Mouse (Mus musculus) myocyte (in vitro differentiated cells): ENCODE measurements around the gene Ube2f. TPM values are rescaled to one million over a fixed set of nuclear protein-coding genes. Genes with fewer than 3 reads are reported as not detected.

Source experiments
- H3K27me3 ChIP-seq: one replicate; pipeline ENCODE4 v1.6.1; 2011; ENCODE audit not compliant: control insufficient read depth, insufficient read depth, insufficient read length
- H3K36me3 ChIP-seq: one replicate; pipeline ENCODE4 v1.6.1; 2011; ENCODE audit not compliant: control insufficient read depth, insufficient read depth
- H3K4me2 ChIP-seq: one replicate; pipeline ENCODE4 v1.6.1; 2011; ENCODE audit warnings: low read depth, control low read depth
- H3K4me3 ChIP-seq: one replicate; pipeline ENCODE4 v1.5.1; 2011; ENCODE audit warnings: mild to moderate bottlenecking, control low read depth, moderate library complexity
- H3K79me2 ChIP-seq: one replicate; pipeline ENCODE4 v1.6.1; 2011; ENCODE audit not compliant: control insufficient read depth, insufficient read depth
- H3ac ChIP-seq: one replicate; pipeline ENCODE4 v1.6.1; 2011; ENCODE audit not compliant: control insufficient read depth, insufficient read length
- CEBPB ChIP-seq: IDR thresholded peaks from 2 replicates; pipeline ENCODE4 v1.6.1; 2011; ENCODE audit warnings: mild to moderate bottlenecking, moderate library complexity; ENCODE audit not compliant: poor library complexity, insufficient read depth, severe bottlenecking
- E2F4 ChIP-seq: IDR thresholded peaks from one replicate; pipeline ENCODE4 v1.6.1; 2011; ENCODE audit warnings: mild to moderate bottlenecking, control low read depth, moderate library complexity; ENCODE audit not compliant: insufficient read depth
- MAX ChIP-seq: IDR thresholded peaks from one replicate; pipeline ENCODE4 v1.6.1; 2011; ENCODE audit warnings: low read depth, mild to moderate bottlenecking, control low read depth
- MYOD1 ChIP-seq, 3 experiments: IDR thresholded peaks; one replicate each; pipeline ENCODE4 v1.6.1; 2011; ENCODE audit warnings: control low read depth in 2 of 3, low read depth in 2 of 3, mild to moderate bottlenecking in 2 of 3, moderate library complexity in 1 of 3; ENCODE audit not compliant: insufficient read length in 2 of 3, control insufficient read depth in 1 of 3
- MYOG ChIP-seq, 3 experiments: IDR thresholded peaks; one replicate each; pipeline ENCODE4 v1.6.1; 2011; ENCODE audit warnings: control low read depth in 2 of 3, low read depth in 2 of 3, mild to moderate bottlenecking in 2 of 3; ENCODE audit not compliant: insufficient read length in 2 of 3, control insufficient read depth in 1 of 3, insufficient read depth in 1 of 3
- POLR2A ChIP-seq: IDR thresholded peaks from one replicate; pipeline ENCODE4 v1.6.1; 2011; ENCODE audit warnings: low read depth, mild to moderate bottlenecking, control low read depth, moderate library complexity; ENCODE audit not compliant: insufficient read length
- POLR2AphosphoS2 ChIP-seq: IDR thresholded peaks from one replicate; pipeline ENCODE4 v1.6.1; 2011; ENCODE audit warnings: low read depth, control low read depth; ENCODE audit not compliant: insufficient read length
- REST ChIP-seq: IDR thresholded peaks from one replicate; pipeline ENCODE4 v1.6.1; 2011; ENCODE audit warnings: mild to moderate bottlenecking, control low read depth, moderate library complexity; ENCODE audit not compliant: insufficient read depth, insufficient read length
- SRF ChIP-seq: IDR thresholded peaks from one replicate; pipeline ENCODE4 v1.6.1; 2011; ENCODE audit warnings: low read depth; ENCODE audit not compliant: control insufficient read depth, insufficient read length
- TCF12 ChIP-seq: IDR thresholded peaks from one replicate; pipeline ENCODE4 v1.6.1; 2011; ENCODE audit warnings: mild to moderate bottlenecking, control low read depth; ENCODE audit not compliant: poor library complexity, insufficient read depth, severe bottlenecking
- TCF3 ChIP-seq: IDR thresholded peaks from one replicate; pipeline ENCODE4 v1.6.1; 2011; ENCODE audit warnings: low read depth, control low read depth; ENCODE audit not compliant: insufficient read length
- USF1 ChIP-seq: IDR thresholded peaks from one replicate; pipeline ENCODE4 v1.6.1; 2011; ENCODE audit warnings: low read depth, mild to moderate bottlenecking, control low read depth, moderate library complexity
- polyA plus RNA-seq: library from polyadenylated mRNA; unstranded; fragments of >200 nt; fragmentation: generic; extraction: Trizol; gene quantifications from one replicate; pipeline ENCODE4 v1.2.1, GENCODE M21; 2012; ENCODE audit warnings: missing spikeins

Gene Ube2f
- polyA plus RNA-seq, 1 experiment, result 70.3 TPM

DNA sequence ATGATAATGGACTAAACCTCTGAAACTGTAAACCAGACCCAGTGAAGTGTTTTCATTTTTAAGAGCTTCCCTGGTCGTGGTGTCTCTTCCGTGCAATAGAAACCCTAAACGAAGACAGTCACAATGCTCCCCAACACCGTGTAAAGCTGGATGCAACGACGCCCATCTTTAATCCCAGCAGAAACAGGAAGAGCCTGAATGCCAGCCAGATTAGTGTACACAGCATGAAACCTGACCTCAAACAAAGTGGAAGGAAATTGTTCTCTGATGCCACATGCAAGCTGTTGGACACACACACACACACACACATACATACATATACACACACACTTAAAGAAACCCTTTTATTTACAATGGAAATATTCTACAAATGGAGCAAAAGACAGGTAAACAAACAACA, 19.0 kb upstream of the Ube2f start:
- Histone ChIP-seq H3ac (no peak overlapping the region), H3K27me3 (no peaks in the 10 kb centered on the region), H3K4me3 (no peak overlapping the region), H3K4me2 (no peak overlapping the region), H3K79me2 (no peaks in the 10 kb centered on the region), H3K36me3 (no peaks in the 10 kb centered on the region)
- TF ChIP-seq POLR2A, result no peak

GRCm38 (mm10) chr1:91231896-91232295, 18.2 kb upstream of the Ube2f start:
- TF ChIP-seq POLR2AphosphoS2, result no peak
- TF ChIP-seq TCF3, result no peak
- TF ChIP-seq MYOD1 (IDR thresholded peaks at IDR 0.05; ENCODE audit: control insufficient read depth in 1 of 3, insufficient read length in 2 of 3, low read depth in 2 of 3), result peak in 2 of 3 experiments; percentile 33 to 57
- no peak for TF ChIP-seq SRF
- TF ChIP-seq E2F4, result no peak
- no peak for TF ChIP-seq CEBPB
- no peak for TF ChIP-seq POLR2A
- Histone ChIP-seq H3ac (no peak overlapping the region), H3K27me3 (no peaks in the 10 kb centered on the region), H3K79me2 (no peaks in the 10 kb centered on the region), H3K4me2 (peak overlapping the region; percentile 32), H3K4me3 (no peak overlapping the region), H3K36me3 (no peaks in the 10 kb centered on the region)

DNA sequence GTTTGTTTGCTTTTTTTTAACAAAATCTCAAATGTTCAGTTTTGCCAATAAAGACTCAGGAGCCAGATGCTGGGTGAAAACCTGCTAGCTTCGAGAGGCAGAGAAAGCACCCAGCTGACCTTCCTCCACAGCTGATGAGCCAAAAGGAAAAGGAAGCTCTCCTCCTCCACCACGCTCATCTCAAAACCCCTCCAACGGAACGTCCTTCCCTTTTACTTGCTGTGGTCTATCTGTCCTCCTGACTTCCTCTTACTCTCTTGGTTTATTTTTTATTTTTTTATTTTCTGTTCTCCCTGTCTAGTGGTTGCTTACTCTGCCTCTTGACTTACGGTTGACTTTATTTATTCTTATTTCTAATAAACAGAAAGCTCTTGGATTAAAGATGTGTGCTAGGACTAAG, 14.7 kb upstream of the Ube2f start:
- Histone ChIP-seq H3K27me3 (no peaks in the 10 kb centered on the region), H3K4me3 (no peak overlapping the region), H3K4me2 (no peak overlapping the region), H3K36me3 (no peaks in the 10 kb centered on the region), H3K79me2 (no peaks in the 10 kb centered on the region), H3ac (no peak overlapping the region)
- TF ChIP-seq MAX, result no peak
- TF ChIP-seq TCF3, result no peak

- no peak overlapping the region for H3K4me3 ChIP-seq
- H3K4me2 ChIP-seq, result no peak overlapping the region
- TF ChIP-seq REST (no peak), E2F4 (no peak), MYOG (IDR thresholded peaks at IDR 0.05; ENCODE audit: control insufficient read depth in 1 of 3, insufficient read depth in 1 of 3, insufficient read length in 2 of 3, low read depth in 2 of 3) (no peak), MAX (no peak), POLR2A (no peak)
- H3K36me3 ChIP-seq, result no peaks in the 10 kb centered on the region
- no peaks in the 10 kb centered on the region for H3K27me3 ChIP-seq
- H3K79me2 ChIP-seq, result no peaks in the 10 kb centered on the region
- no peak overlapping the region for H3ac ChIP-seq
These were observed 12.4 kb upstream of the Ube2f start for GRCm38 (mm10) chr1:91237676-91238075.

DNA sequence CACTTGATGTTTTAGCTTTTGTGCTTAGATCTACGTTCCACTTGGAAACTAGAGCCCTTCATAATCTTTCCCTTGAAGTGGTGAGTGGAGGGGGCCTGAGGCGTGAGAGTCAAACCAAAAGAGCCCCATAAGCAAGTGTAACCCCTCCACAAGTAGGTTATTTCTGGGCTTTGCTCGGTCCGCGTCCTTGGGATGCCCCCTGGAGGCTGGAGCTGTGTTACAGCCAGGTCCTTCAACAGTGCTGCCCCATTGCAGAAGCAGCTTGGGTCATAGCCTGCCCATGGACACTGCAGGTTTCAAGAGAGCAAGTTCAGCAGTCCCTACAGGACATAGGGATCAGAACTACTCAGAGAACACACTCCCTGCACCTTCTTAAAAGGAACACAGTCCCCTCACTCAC, 11.0 kb upstream of the Ube2f start:
- no peaks in the 10 kb centered on the region for H3K27me3 ChIP-seq
- TF ChIP-seq TCF12 (no peak), SRF (no peak), REST (no peak), POLR2AphosphoS2 (no peak), USF1 (no peak), MYOD1 (IDR thresholded peaks at IDR 0.05; ENCODE audit: control insufficient read depth in 1 of 3, insufficient read length in 2 of 3, low read depth in 2 of 3) (no peak), E2F4 (no peak), CEBPB (no peak), MYOG (IDR thresholded peaks at IDR 0.05; ENCODE audit: control insufficient read depth in 1 of 3, insufficient read depth in 1 of 3, insufficient read length in 2 of 3, low read depth in 2 of 3) (no peak), POLR2A (no peak), TCF3 (no peak), MAX (no peak)
- no peaks in the 10 kb centered on the region for H3K79me2 ChIP-seq
- no peak overlapping the region for H3ac ChIP-seq
- H3K4me2 ChIP-seq, result no peak overlapping the region
- no peaks in the 10 kb centered on the region for H3K36me3 ChIP-seq
- H3K4me3 ChIP-seq, result no peak overlapping the region

- H3K4me3 ChIP-seq, result no peak overlapping the region
- no peaks in the 10 kb centered on the region for H3K27me3 ChIP-seq
- no peaks in the 10 kb centered on the region for H3K36me3 ChIP-seq
- TF ChIP-seq USF1, result no peak
- TF ChIP-seq SRF, result no peak
- no peak for TF ChIP-seq MAX
- TF ChIP-seq POLR2AphosphoS2, result no peak
- TF ChIP-seq MYOG (IDR thresholded peaks at IDR 0.05; ENCODE audit: control insufficient read depth in 1 of 3, insufficient read depth in 1 of 3, insufficient read length in 2 of 3, low read depth in 2 of 3), result no peak
- TF ChIP-seq MYOD1 (IDR thresholded peaks at IDR 0.05; ENCODE audit: control insufficient read depth in 1 of 3, insufficient read length in 2 of 3, low read depth in 2 of 3), result no peak
- H3K79me2 ChIP-seq, result no peaks in the 10 kb centered on the region
- peak overlapping the region; percentile 61 for H3K4me2 ChIP-seq
- no peak overlapping the region for H3ac ChIP-seq
These were observed 10.3 kb upstream of the Ube2f start for GRCm38 (mm10) chr1:91239800-91240199.
